Mouse (Mus musculus): ENCODE data around the gene Lpin3.

DNA sequence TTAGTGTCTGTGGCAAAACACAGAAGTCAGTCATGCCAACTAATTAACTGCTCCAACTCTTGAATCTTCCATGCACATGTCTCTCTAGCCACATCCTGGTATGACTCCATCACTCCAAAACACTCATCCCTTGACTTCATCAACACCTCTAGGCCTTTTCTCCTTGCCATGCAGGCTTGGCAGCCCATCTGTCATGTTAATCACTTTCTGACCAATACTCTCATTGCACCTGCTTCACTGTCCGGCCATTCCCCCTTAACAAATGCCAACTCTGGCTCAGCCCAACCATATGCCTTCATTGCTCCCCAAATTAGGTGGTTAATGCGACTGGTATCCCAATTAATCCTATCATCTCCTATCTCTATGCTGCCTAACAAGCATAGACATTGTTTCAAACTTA is 15.2 kb upstream of the Lpin3 start:
- no peak for TF ChIP-seq CTCF (IDR thresholded peaks at IDR 0.05; ENCODE audit: low read depth)
- TF ChIP-seq EP300 (IDR thresholded peaks at IDR 0.05; ENCODE audit: low read depth), result no peak

Data from liver, postnatal 0 days (tissue).